Mouse (Mus musculus) E14TG2a.4 (cell line): ENCODE results near the gene Sept12.

Experiments
- CTCF ChIP-seq: conservative IDR thresholded peaks from 2 replicates; pipeline ENCODE4 v1.5.1; 2014; ENCODE audit warnings: low read length
- NANOG ChIP-seq: IDR thresholded peaks from 2 replicates; pipeline ENCODE4 v1.6.1; 2014; ENCODE audit warnings: borderline replicate concordance, low read length, mixed read lengths

DNA sequence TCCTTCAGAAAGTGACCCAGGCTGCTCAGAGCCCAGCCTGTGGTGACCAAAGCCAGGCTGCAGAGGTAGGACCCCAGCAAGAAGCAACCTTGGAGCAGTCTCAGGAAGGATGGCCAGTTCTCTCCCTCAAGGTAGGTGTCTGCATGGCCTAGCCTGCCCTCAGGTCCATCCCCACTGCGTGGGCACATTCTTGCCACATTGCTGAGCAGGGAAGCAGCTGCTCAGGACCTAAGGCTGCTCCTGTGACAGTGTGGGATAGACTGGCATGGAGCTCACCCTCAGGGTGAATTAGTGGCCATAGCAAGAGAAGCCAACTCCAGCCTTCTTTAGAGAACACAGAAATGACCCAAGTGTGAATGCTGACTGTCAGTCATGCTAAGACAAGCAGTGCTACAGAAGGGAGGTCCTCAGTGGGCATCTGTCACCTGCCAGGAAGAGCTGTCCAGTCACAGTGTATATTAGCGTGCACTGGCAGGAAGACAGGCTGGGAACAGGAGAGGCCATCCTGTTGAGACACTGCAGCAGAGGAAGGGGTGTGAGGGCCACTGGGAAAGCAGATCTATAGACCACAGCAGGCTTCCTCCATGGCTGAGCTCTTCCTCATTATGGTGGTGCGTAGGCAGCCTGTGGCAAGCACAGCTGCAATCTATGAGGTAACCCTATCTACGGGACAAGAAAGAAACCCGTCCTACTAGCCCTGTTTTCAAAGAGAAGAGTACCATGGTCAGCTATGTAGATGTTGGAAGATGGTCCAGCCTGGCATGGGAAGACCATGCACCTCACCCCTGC lies 28.4 kb downstream of the Sept12 start:
- TF ChIP-seq CTCF: no peak
- no peak for TF ChIP-seq NANOG
